Mouse (Mus musculus) heart, embryonic 15.5 days (tissue): ENCODE data around the gene Triobp. TPM values are rescaled to one million over a fixed set of nuclear protein-coding genes. Genes with fewer than 3 reads are reported as not detected.

Experiments used
- microRNA-seq: library from miRNA; unstranded; fragments of <30 nt; microRNA quantifications from one replicate; pipeline ENCODE4, GENCODE M21; 2016
- polyA plus RNA-seq: library from polyadenylated mRNA; unstranded; fragments of >200 nt; fragmentation: Nextera tagmentation; extraction: Ambion mirVana; gene quantifications from 2 replicates; pipeline ENCODE4 v1.2.1, GENCODE M21; 2015

The Triobp gene
- polyA plus RNA-seq, 1 experiment from 2014 or later = 36.8 TPM

Small RNA genes lying within 50 kb of the gene (microRNA-seq; reads per million reads assigned to microRNA genes)
- gene Mir6956 = 1.1 reads per million

Other genes with a start within 250 kb of the Triobp start
- gene Elfn2, start 229.0 kb upstream of the Triobp start, polyA plus RNA-seq = 0.10 and 0.19 TPM in 2 replicates
- gene Mfng, start 174.2 kb upstream of the Triobp start, polyA plus RNA-seq = 13.6 and 21.0 TPM in 2 replicates
- gene Card10, start 144.7 kb upstream of the Triobp start, polyA plus RNA-seq = 5.7 and 7.6 TPM in 2 replicates
- 32.0 and 40.4 TPM in 2 replicates for gene Cdc42ep1, start 105.1 kb upstream of the Triobp start, polyA plus RNA-seq
- gene Lgals2, start 92.2 kb upstream of the Triobp start, polyA plus RNA-seq = 0.43 and 0.45 TPM in 2 replicates
- gene Gga1, start 70.5 kb upstream of the Triobp start, polyA plus RNA-seq = 39.7 and 48.4 TPM in 2 replicates
- gene Gm49510, start 48.1 kb upstream of the Triobp start, polyA plus RNA-seq = 0.53 TPM in 1 of 2 replicates, not detected in the other
- 15.1 and 24.5 TPM in 2 replicates for gene Sh3bp1, start 48.0 kb upstream of the Triobp start, polyA plus RNA-seq
- gene Pdxp, start 33.8 kb upstream of the Triobp start, polyA plus RNA-seq = 16.2 and 20.4 TPM in 2 replicates
- gene Lgals1, start 21.0 kb upstream of the Triobp start, polyA plus RNA-seq = 806 and 862 TPM in 2 replicates
- gene Nol12, start 12.8 kb upstream of the Triobp start, polyA plus RNA-seq = 29.9 and 30.3 TPM in 2 replicates
- 289 and 300 TPM in 2 replicates for gene H1f0, start 80.7 kb downstream of the Triobp start, polyA plus RNA-seq
- not detected in 2 replicates for gene Galr3, start 94.2 kb downstream of the Triobp start, polyA plus RNA-seq
- gene Ankrd54, start 115.2 kb downstream of the Triobp start, polyA plus RNA-seq = 20.4 and 31.6 TPM in 2 replicates
- 131 and 151 TPM in 2 replicates for gene Eif3l, start 127.5 kb downstream of the Triobp start, polyA plus RNA-seq
- gene Micall1, start 161.2 kb downstream of the Triobp start, polyA plus RNA-seq = 20.2 and 23.3 TPM in 2 replicates
- 207 and 240 TPM in 2 replicates for gene Polr2f, start 193.3 kb downstream of the Triobp start, polyA plus RNA-seq
- 7.4 and 8.1 TPM in 2 replicates for gene 1700088E04Rik, start 193.5 kb downstream of the Triobp start, polyA plus RNA-seq
- 0.45 and 1.3 TPM in 2 replicates for gene Sox10, start 217.5 kb downstream of the Triobp start, polyA plus RNA-seq